Mouse (Mus musculus) CH12.LX (cell line): ENCODE results near the gene Fgd6. TPM values are rescaled to one million over a fixed set of nuclear protein-coding genes. Genes with fewer than 3 reads are reported as not detected.

ENCODE experiments used
- DNase-seq: peaks from one replicate; pipeline ENCODE4 v3.0.0-alpha.2; 2013; ENCODE audit errors: extremely low read depth
- H3K27ac ChIP-seq: 2 replicates; pipeline ENCODE4 v1.5.1; 2012; ENCODE audit warnings: low read depth, mild to moderate bottlenecking, control low read depth, moderate library complexity; ENCODE audit not compliant: insufficient read depth
- H3K27me3 ChIP-seq: replicated peaks from 2 replicates; pipeline ENCODE3; 2012; ENCODE audit warnings: inconsistent platforms
- H3K36me3 ChIP-seq, 2 experiments: replicated peaks in 1 of 2; 2 replicates each; pipeline versions ENCODE3 to v1.6.1; 2012; ENCODE audit warnings: inconsistent platforms in 1 of 2, low read length in 1 of 2, mild to moderate bottlenecking in 1 of 2, mixed read lengths in 1 of 2, moderate library complexity in 1 of 2; ENCODE audit not compliant: control insufficient read depth in 1 of 2, insufficient read depth in 1 of 2
- H3K4me1 ChIP-seq, 2 experiments: 2 replicates each; pipeline ENCODE4 v1.6.1; 2012; ENCODE audit warnings: inconsistent platforms in 1 of 2, moderate library complexity in 1 of 2; ENCODE audit not compliant: insufficient read depth in 2 of 2, control insufficient read depth in 1 of 2
- H3K4me2 ChIP-seq: 2 replicates; pipeline ENCODE4 v1.6.1; 2012; ENCODE audit warnings: low read depth, mild to moderate bottlenecking, control low read depth; ENCODE audit not compliant: poor library complexity, insufficient read depth, severe bottlenecking
- H3K4me3 ChIP-seq, 3 experiments: fragments of 150-350 bp in 1 of 3; sonication (generic) in 1 of 3; replicated peaks in 1 of 3; 2 replicates each; pipeline versions ENCODE3 to v1.5.1; 2011 to 2012; ENCODE audit warnings: low read depth in 2 of 3, low read length in 2 of 3, mild to moderate bottlenecking in 2 of 3, moderate library complexity in 2 of 3, control low read depth in 1 of 3, improper control_type of control experiment in 1 of 3, inconsistent platforms in 1 of 3, mixed read lengths in 1 of 3; ENCODE audit not compliant: poor library complexity in 1 of 3
- H3K79me2 ChIP-seq: replicated peaks from 2 replicates; pipeline ENCODE4 v1.6.1; 2012; ENCODE audit warnings: mild to moderate bottlenecking, moderate library complexity; ENCODE audit not compliant: control insufficient read depth, poor library complexity, insufficient read depth, severe bottlenecking; ENCODE audit errors: extremely low read depth
- H3K9ac ChIP-seq: 2 replicates; pipeline ENCODE4 v1.6.1; 2012; ENCODE audit warnings: low read depth, mild to moderate bottlenecking, control low read depth, moderate library complexity; ENCODE audit not compliant: insufficient read depth
- H3K9me3 ChIP-seq: replicated peaks from 2 replicates; pipeline ENCODE3; 2012; ENCODE audit warnings: low read length, inconsistent platforms, mixed read lengths
- BHLHE40 ChIP-seq: IDR thresholded peaks from 2 replicates; pipeline ENCODE4 v1.6.1; 2011; ENCODE audit warnings: mild to moderate bottlenecking, low read depth, low read length, improper control_type of control experiment
- CTCF ChIP-seq, 2 experiments: IDR thresholded peaks in 1 of 2; conservative IDR thresholded peaks in 1 of 2; 2 replicates each; pipeline ENCODE4 v1.5.1; 2011 to 2012; ENCODE audit warnings: low read depth in 2 of 2, low read length in 2 of 2, improper control_type of control experiment in 1 of 2, inconsistent platforms in 1 of 2, mild to moderate bottlenecking in 1 of 2, moderate library complexity in 1 of 2
- E2F4 ChIP-seq: IDR thresholded peaks from 2 replicates; pipeline ENCODE4 v1.6.1; 2011; ENCODE audit warnings: low read depth, low read length, improper control_type of control experiment; ENCODE audit not compliant: insufficient replicate concordance
- ELF1 ChIP-seq: IDR thresholded peaks from 2 replicates; pipeline ENCODE4 v1.6.1; 2014; ENCODE audit warnings: low read depth, mild to moderate bottlenecking, inconsistent platforms, low read length, improper control_type of control experiment
- EP300 ChIP-seq: IDR thresholded peaks from 2 replicates; pipeline ENCODE4 v1.6.1; 2011; ENCODE audit warnings: low read length, improper control_type of control experiment
- ETS1 ChIP-seq: conservative IDR thresholded peaks from 2 replicates; pipeline ENCODE4 v1.6.1; 2012; ENCODE audit warnings: low read depth, mild to moderate bottlenecking, inconsistent platforms, low read length, improper control_type of control experiment, moderate library complexity
- HCFC1 ChIP-seq: IDR thresholded peaks from 2 replicates; pipeline ENCODE4 v1.6.1; 2012; ENCODE audit warnings: low read depth, mild to moderate bottlenecking, inconsistent platforms, low read length, improper control_type of control experiment
- IRF4 ChIP-seq: IDR thresholded peaks from 2 replicates; pipeline ENCODE4 v1.6.1; 2014; ENCODE audit warnings: low read depth, mild to moderate bottlenecking, inconsistent platforms, low read length, improper control_type of control experiment
- JUN ChIP-seq: IDR thresholded peaks from 2 replicates; pipeline ENCODE4 v1.6.1; 2011; ENCODE audit warnings: low read depth, mild to moderate bottlenecking, low read length, improper control_type of control experiment, moderate library complexity; ENCODE audit not compliant: insufficient read depth
- JUND ChIP-seq: conservative IDR thresholded peaks from 2 replicates; pipeline ENCODE4 v1.6.1; 2011; ENCODE audit warnings: low read depth, low read length, improper control_type of control experiment
- KAT2A ChIP-seq: IDR thresholded peaks from 2 replicates; pipeline ENCODE4 v1.6.1; 2012; ENCODE audit warnings: low read length, improper control_type of control experiment, inconsistent platforms; ENCODE audit not compliant: insufficient replicate concordance
- MAFK ChIP-seq: IDR thresholded peaks from 2 replicates; pipeline ENCODE4 v1.6.1; 2011; ENCODE audit warnings: low read length, improper control_type of control experiment; ENCODE audit not compliant: insufficient replicate concordance
- MAX ChIP-seq: IDR thresholded peaks from 2 replicates; pipeline ENCODE4 v1.6.1; 2011; ENCODE audit warnings: low read length, improper control_type of control experiment
- MAZ ChIP-seq: IDR thresholded peaks from 2 replicates; pipeline ENCODE4 v1.6.1; 2012; ENCODE audit warnings: low read depth, mild to moderate bottlenecking, inconsistent platforms, low read length, improper control_type of control experiment, moderate library complexity
- MXI1 ChIP-seq: IDR thresholded peaks from 2 replicates; pipeline ENCODE4 v1.6.1; 2011; ENCODE audit warnings: mild to moderate bottlenecking, low read depth, low read length, improper control_type of control experiment
- MYC ChIP-seq: IDR thresholded peaks from 2 replicates; pipeline ENCODE4 v1.6.1; 2011; ENCODE audit warnings: low read depth, mild to moderate bottlenecking, improper control_type of control experiment, low read length
- POLR2A ChIP-seq: IDR thresholded peaks from 2 replicates; pipeline ENCODE4 v1.6.1; 2011; ENCODE audit warnings: low read depth, mild to moderate bottlenecking, improper control_type of control experiment, low read length
- RAD21 ChIP-seq: IDR thresholded peaks from 2 replicates; pipeline ENCODE4 v1.6.1; 2011; ENCODE audit warnings: low read depth, mild to moderate bottlenecking, low read length, improper control_type of control experiment, moderate library complexity
- RCOR1 ChIP-seq: conservative IDR thresholded peaks from 2 replicates; pipeline ENCODE4 v1.6.1; 2012; ENCODE audit warnings: low read depth, mild to moderate bottlenecking, inconsistent platforms, low read length, improper control_type of control experiment
- SIN3A ChIP-seq: IDR thresholded peaks from 2 replicates; pipeline ENCODE4 v1.6.1; 2012; ENCODE audit warnings: low read length, improper control_type of control experiment, inconsistent platforms
- SMC3 ChIP-seq: IDR thresholded peaks from 2 replicates; pipeline ENCODE4 v1.6.1; 2011; ENCODE audit warnings: low read depth, low read length, improper control_type of control experiment
- TBP ChIP-seq: conservative IDR thresholded peaks from 2 replicates; pipeline ENCODE4 v1.6.1; 2011; ENCODE audit warnings: low read depth, low read length, improper control_type of control experiment
- UBTF ChIP-seq: IDR thresholded peaks from 2 replicates; pipeline ENCODE4 v1.6.1; 2012; ENCODE audit warnings: low read depth, mild to moderate bottlenecking, inconsistent platforms, low read length, improper control_type of control experiment, moderate library complexity
- USF1 ChIP-seq: IDR thresholded peaks from 2 replicates; pipeline ENCODE4 v1.6.1; 2014; ENCODE audit warnings: low read depth, mild to moderate bottlenecking, inconsistent platforms, low read length, improper control_type of control experiment
- USF2 ChIP-seq: conservative IDR thresholded peaks from 2 replicates; pipeline ENCODE4 v1.6.1; 2011; ENCODE audit warnings: low read depth, low read length, improper control_type of control experiment
- ZMIZ1 ChIP-seq: IDR thresholded peaks from 2 replicates; pipeline ENCODE4 v1.6.1; 2012; ENCODE audit warnings: low read depth, mild to moderate bottlenecking, inconsistent platforms, low read length, improper control_type of control experiment
- dilution Hi-C: fragments of 300-500 bp; cut with MboI; formaldehyde crosslinking; loops from 2 replicates; pipeline ENCODE4 v1.14.3; 2020; ENCODE audit warnings: low sequenced_read_pairs; ENCODE audit not compliant: extremely low pct_unique_long_range_greater_than_20kb, extremely low pct_ligation_motif_present
- in situ Hi-C: fragments of 300-500 bp; cut with MboI; formaldehyde crosslinking; loops from 3 replicates; pipeline ENCODE4 v1.14.3; 2019; ENCODE audit warnings: low sequenced_read_pairs, low pct_ligation_motif_present, low pct_unique_long_range_greater_than_20kb, mixed read lengths
- polyA plus RNA-seq: library from polyadenylated mRNA; unstranded; fragments of >175 nt; gene quantifications from 2 replicates; pipeline ENCODE4 v1.2.1, GENCODE M21; 2012; ENCODE audit warnings: low read depth; ENCODE audit not compliant: insufficient read length
- total RNA-seq, 2 experiments: library from RNA; depleted of rRNA; stranded (reverse); fragments of 300-350 nt in 1 of 2; fragments of >200 nt in 1 of 2; gene quantifications; 2 replicates each; pipeline ENCODE4 v1.2.3; 2012 to 2014

Gene Fgd6
- total and polyA plus RNA-seq, 3 experiments: 3.3 to 7.2 (median 5.0) TPM

- in situ Hi-C loops (no loop called here), dilution Hi-C loops (no loop called here)
- peaks cover 0 to 24% of the 10 kb centered on the region in 2 experiments for H3K36me3 ChIP-seq
- no peak overlapping the region for H3K4me2 ChIP-seq
- no peak overlapping the region for H3K4me3 ChIP-seq
- no peak for TF ChIP-seq MAZ
- TF ChIP-seq KAT2A: no peak
- TF ChIP-seq JUND: no peak
- TF ChIP-seq TBP: no peak
- H3K9me3 ChIP-seq: no peaks in the 10 kb centered on the region
- peaks cover 2% of the 10 kb centered on the region for H3K79me2 ChIP-seq
- no peak overlapping the region for H3K27ac ChIP-seq
- peaks cover 0 to 28% of the 10 kb centered on the region in 2 experiments; a peak in 3 of 4 replicates for H3K4me1 ChIP-seq
- DNase-seq: no peak
- no peaks in the 10 kb centered on the region for H3K27me3 ChIP-seq
- H3K9ac ChIP-seq: no peak overlapping the region
These were observed 115.7 kb downstream of the Fgd6 start for GRCm38 (mm10) chr10:94151488-94151887.

GRCm38 (mm10) chr10:94153841-94154240, 118.0 kb downstream of the Fgd6 start:
- dilution Hi-C loops: no loop called here

GRCm38 (mm10) chr10:94158962-94159361, 123.2 kb downstream of the Fgd6 start:
- TF ChIP-seq ETS1 (no peak), SIN3A (no peak), RAD21 (no peak), BHLHE40 (no peak), SMC3 (no peak), RCOR1 (no peak), JUN (no peak), MYC (no peak), HCFC1 (no peak), MAFK (no peak), POLR2A (no peak), ELF1 (no peak), TBP (no peak), ZMIZ1 (no peak), MXI1 (no peak), USF1 (no peak), EP300 (no peak), USF2 (no peak), UBTF (no peak), E2F4 (no peak)
- Histone ChIP-seq H3K27ac (no peak overlapping the region), H3K4me2 (no peak overlapping the region), H3K9me3 (no peaks in the 10 kb centered on the region), H3K4me1 (peaks cover 0 to under 1% of the 10 kb centered on the region in 2 experiments; a peak in 1 of 4 replicates), H3K27me3 (no peaks in the 10 kb centered on the region), H3K79me2 (no peaks in the 10 kb centered on the region), H3K4me3 (no peak overlapping the region), H3K36me3 (peaks cover 18 to 63% of the 10 kb centered on the region in 2 experiments), H3K9ac (no peak overlapping the region)
- dilution Hi-C loops: no loop called here
- in situ Hi-C loops: no loop called here
- DNase-seq: no peak

More at GRCm38 (mm10) chr10:94153841-94154240, 118.0 kb downstream of the Fgd6 start:
- Histone ChIP-seq H3K4me2 (no peak overlapping the region), H3K27ac (no peak overlapping the region), H3K4me1 (peaks cover 0 to 23% of the 10 kb centered on the region in 2 experiments; a peak in 3 of 4 replicates), H3K36me3 (peaks cover 0 to 39% of the 10 kb centered on the region in 2 experiments), H3K4me3 (no peak overlapping the region), H3K9ac (no peak overlapping the region), H3K79me2 (peaks cover 2% of the 10 kb centered on the region), H3K9me3 (no peaks in the 10 kb centered on the region), H3K27me3 (no peaks in the 10 kb centered on the region)
- in situ Hi-C loops: no loop called here
- TF ChIP-seq TBP (no peak), CTCF (conservative IDR thresholded peaks at IDR 0.05 in 1 of 2, IDR thresholded peaks at IDR 0.05 in 1 of 2; ENCODE audit: low read depth in 2 of 2, low read length in 2 of 2) (no peak), SIN3A (no peak), MAX (no peak), BHLHE40 (no peak), RAD21 (no peak), IRF4 (no peak)
- no peak for DNase-seq
